Mouse (Mus musculus) olfactory bulb, adult 2 months (tissue): ENCODE results near the gene Bcar3. TPM values are rescaled to one million over a fixed set of nuclear protein-coding genes. Genes with fewer than 3 reads are reported as not detected.

ENCODE experiments used
- H3K27ac ChIP-seq: fragments of 200-500 bp; 2 replicates; pipeline ENCODE4 v1.5.1; 2012; ENCODE audit warnings: low read depth, low read length; ENCODE audit not compliant: insufficient read depth
- H3K4me1 ChIP-seq: fragments of 200-500 bp; 2 replicates; pipeline ENCODE4 v1.6.1; 2012; ENCODE audit warnings: low read length; ENCODE audit not compliant: control insufficient read depth, insufficient read depth
- H3K4me3 ChIP-seq: fragments of 200-500 bp; 2 replicates; pipeline ENCODE4 v1.5.1; 2012; ENCODE audit warnings: mild to moderate bottlenecking, low read depth, low read length, moderate library complexity; ENCODE audit not compliant: insufficient read depth
- CTCF ChIP-seq: fragments of 200-500 bp; IDR thresholded peaks from 2 replicates; pipeline ENCODE4 v1.5.1; 2012; ENCODE audit warnings: low read depth, mild to moderate bottlenecking, low read length, moderate library complexity; ENCODE audit not compliant: insufficient read depth
- POLR2A ChIP-seq: fragments of 200-500 bp; IDR thresholded peaks from 2 replicates; pipeline ENCODE4 v1.6.1; 2012; ENCODE audit warnings: mild to moderate bottlenecking, low read depth, low read length, moderate library complexity; ENCODE audit not compliant: insufficient read depth
- WGBS: fragments of 180-500 bp; shearing (Covaris S2); methylation state at CpG from one replicate; pipeline ENCODE4 v1.1.7; 2018; 5-methylcytosine and 5-hydroxymethylcytosine counted together
- polyA plus RNA-seq: library from polyadenylated mRNA; stranded (reverse); fragments of >200 nt; gene quantifications from 2 replicates; pipeline ENCODE4 v1.2.4, GENCODE M21; 2012; ENCODE audit warnings: low replicate concordance; ENCODE audit not compliant: missing spikeins, insufficient read depth, insufficient read length

The Bcar3 gene
- polyA plus RNA-seq, 1 experiment, result not detected

- WGBS, result 70% methylated on average over 7 of the region's 7 CpGs
- no peak overlapping the region for H3K27ac ChIP-seq
- H3K4me1 ChIP-seq, result no peaks in the 10 kb centered on the region
- H3K4me3 ChIP-seq, result no peak overlapping the region
- TF ChIP-seq CTCF, result no peak
- TF ChIP-seq POLR2A, result no peak
Observed at GRCm38 (mm10) chr3:122565285-122565684, 271.3 kb downstream of the Bcar3 start.

GRCm38 (mm10) chr3:122566112-122566511 lies 272.2 kb downstream of the Bcar3 start:
- Histone ChIP-seq H3K27ac (no peak overlapping the region), H3K4me1 (no peaks in the 10 kb centered on the region), H3K4me3 (no peak overlapping the region)
- 83% methylated on average over 3 of the region's 3 CpGs for WGBS
- no peak for TF ChIP-seq CTCF
- TF ChIP-seq POLR2A, result no peak

GRCm38 (mm10) chr3:122566549-122566948 lies 272.6 kb downstream of the Bcar3 start:
- H3K4me1 ChIP-seq, result no peaks in the 10 kb centered on the region
- no peak overlapping the region for H3K4me3 ChIP-seq
- H3K27ac ChIP-seq, result no peak overlapping the region
- 74% methylated on average over 4 of the region's 4 CpGs for WGBS
- TF ChIP-seq CTCF (no peak), POLR2A (no peak)

GRCm38 (mm10) chr3:122573426-122574286 lies 279.7 kb downstream of the Bcar3 start:
- 73% methylated on average over 5 of the region's 5 CpGs for WGBS
- Histone ChIP-seq H3K27ac (0 out of 2 replicates have a peak overlapping the region, but pooled peaks have one; percentile 24), H3K4me3 (no peak overlapping the region), H3K4me1 (peaks cover 3% of the 10 kb centered on the region)
- no peak for TF ChIP-seq CTCF
- no peak for TF ChIP-seq POLR2A

- TF ChIP-seq CTCF (no peak), POLR2A (no peak)
- Histone ChIP-seq H3K27ac (no peak overlapping the region), H3K4me3 (no peak overlapping the region), H3K4me1 (peaks cover 3% of the 10 kb centered on the region)
- 25% methylated on average over 1 of the region's 1 CpGs for WGBS
Observed at GRCm38 (mm10) chr3:122574921-122575320, 281.0 kb downstream of the Bcar3 start.

- H3K4me1 ChIP-seq, result peaks cover 3% of the 10 kb centered on the region
Observed at GRCm38 (mm10) chr3:122577360-122577759, 283.4 kb downstream of the Bcar3 start.

More at GRCm38 (mm10) chr3:122577360-122577759, 283.4 kb downstream of the Bcar3 start:
- no peak overlapping the region for H3K27ac ChIP-seq
- TF ChIP-seq CTCF (no peak), POLR2A (no peak)
- no peak overlapping the region for H3K4me3 ChIP-seq

Other genes with a start within 250 kb of the Bcar3 start
- not detected in 2 replicates for gene Abca4, start 249.7 kb upstream of the Bcar3 start, polyA plus RNA-seq
- not detected in 2 replicates for gene Gclm, start 48.6 kb upstream of the Bcar3 start, polyA plus RNA-seq
- gene Dnttip2, start 19.7 kb upstream of the Bcar3 start, polyA plus RNA-seq, result not detected in 2 replicates